Mouse (Mus musculus): ENCODE data around the gene Vmn1r160. TPM values are rescaled to one million over a fixed set of nuclear protein-coding genes. Genes with fewer than 3 reads are reported as not detected.
"Not testable (repeated sequence)": the region's sequence is repeated elsewhere in the genome, so short reads cannot be mapped to it uniquely, and the experiment has no call there.

Gene Vmn1r160
- not detected in 2 replicates for polyA plus RNA-seq (2015; fragmentation: Nextera tagmentation; extraction: Ambion mirVana)

GRCm38 (mm10) chr7:22870924-22871323 is at the start of gene Vmn1r160:
Gene Vmn1r160 (plus strand): TSS chr7:22871224.
- WGBS: 35% methylated on average over 1 of the region's 3 CpGs
- not testable (repeated sequence) for H3K4me2 ChIP-seq (ENCODE audit: low read depth, low read length); H3K4me1 ChIP-seq (ENCODE audit: control insufficient read depth, insufficient read depth, low read length); H3K27me3 ChIP-seq (ENCODE audit: control insufficient read depth, insufficient read depth, low read length); H3K27ac ChIP-seq (ENCODE audit: low read length); ATAC-seq (replicated peaks; ENCODE audit: extremely low read depth, insufficient read depth, low FRiP score); H3K36me3 ChIP-seq (ENCODE audit: control insufficient read depth, insufficient read depth); H3K4me3 ChIP-seq (ENCODE audit: low read length); H3K9ac ChIP-seq (ENCODE audit: low read length); H3K9me3 ChIP-seq (replicated peaks; ENCODE audit: control insufficient read depth, low read length)

DNA sequence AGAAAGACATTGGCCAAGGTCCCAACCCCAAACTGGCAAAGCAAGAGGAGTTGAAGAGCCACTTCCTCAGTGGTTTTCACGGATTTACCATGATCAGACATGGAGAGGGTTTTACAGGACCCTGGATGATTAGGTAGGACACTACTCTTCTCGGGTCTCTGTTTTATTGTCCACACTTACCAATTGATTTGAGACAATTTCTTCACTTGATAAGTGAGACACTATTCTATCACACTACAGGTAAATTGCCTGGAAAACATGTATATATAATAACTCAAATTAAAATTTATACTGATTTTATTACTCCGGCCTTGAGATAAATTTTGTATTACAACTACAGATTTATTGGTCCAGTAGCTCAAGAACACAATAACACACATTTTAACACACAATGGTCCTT is 27.5 kb upstream of the Vmn1r160 start, which contains the start of gene Vmn1r159:
Gene Vmn1r159, minus strand, starts transcription at position 101 of the 400 bp plus-strand sequence.
- not testable (repeated sequence) for H3K4me2 ChIP-seq (ENCODE audit: low read depth, low read length); H3K9me3 ChIP-seq (replicated peaks; ENCODE audit: control insufficient read depth, low read length); ATAC-seq (replicated peaks; ENCODE audit: extremely low read depth, insufficient read depth, low FRiP score); H3K36me3 ChIP-seq (ENCODE audit: control insufficient read depth, insufficient read depth); H3K27ac ChIP-seq (ENCODE audit: low read length); H3K27me3 ChIP-seq (ENCODE audit: control insufficient read depth, insufficient read depth, low read length); H3K4me1 ChIP-seq (ENCODE audit: control insufficient read depth, insufficient read depth, low read length); H3K9ac ChIP-seq (ENCODE audit: low read length); H3K4me3 ChIP-seq (ENCODE audit: low read length)
- WGBS: 41% methylated on average over 2 of the region's 3 CpGs

Other genes starting within 250 kb of the Vmn1r160 start
- gene Vmn1r155, start 213.2 kb upstream of the Vmn1r160 start, polyA plus RNA-seq (2015; fragmentation: Nextera tagmentation; extraction: Ambion mirVana): not detected in 2 replicates
- gene Gm8693, start 178.9 kb upstream of the Vmn1r160 start, polyA plus RNA-seq (2015; fragmentation: Nextera tagmentation; extraction: Ambion mirVana): not detected in 2 replicates
- not detected in 2 replicates for gene Gm4567, start 151.5 kb upstream of the Vmn1r160 start, polyA plus RNA-seq (2015; fragmentation: Nextera tagmentation; extraction: Ambion mirVana)
- not detected in 2 replicates for gene Vmn1r157, start 109.5 kb upstream of the Vmn1r160 start, polyA plus RNA-seq (2015; fragmentation: Nextera tagmentation; extraction: Ambion mirVana)
- not detected in 2 replicates for gene Vmn1r158, start 80.4 kb upstream of the Vmn1r160 start, polyA plus RNA-seq (2015; fragmentation: Nextera tagmentation; extraction: Ambion mirVana)
- gene Vmn1r159, start 27.6 kb upstream of the Vmn1r160 start, polyA plus RNA-seq (2015; fragmentation: Nextera tagmentation; extraction: Ambion mirVana): not detected in 2 replicates
- not detected in 2 replicates for gene Gm4214, start 113.4 kb downstream of the Vmn1r160 start, polyA plus RNA-seq (2015; fragmentation: Nextera tagmentation; extraction: Ambion mirVana)
- gene Gm4216, start 148.7 kb downstream of the Vmn1r160 start, polyA plus RNA-seq (2015; fragmentation: Nextera tagmentation; extraction: Ambion mirVana): not detected in 2 replicates
- not detected in 2 replicates for gene Vmn1r163, start 184.3 kb downstream of the Vmn1r160 start, polyA plus RNA-seq (2015; fragmentation: Nextera tagmentation; extraction: Ambion mirVana)
- gene Gm8720, start 196.2 kb downstream of the Vmn1r160 start, polyA plus RNA-seq (2015; fragmentation: Nextera tagmentation; extraction: Ambion mirVana): not detected in 2 replicates